Mouse (Mus musculus) heart, embryonic 15.5 days (tissue): ENCODE data around the gene Gm3526. TPM values are rescaled to one million over a fixed set of nuclear protein-coding genes. Genes with fewer than 3 reads are reported as not detected.
"Not testable (repeated sequence)": the region's sequence is repeated elsewhere in the genome, so short reads cannot be mapped to it uniquely, and the experiment has no call there.

Experiments
- ATAC-seq: fragments of 200-750 bp; cut with Nextera tagmentation; replicated peaks from 2 replicates; pipeline ENCODE4 v1.8.0; 2017; ENCODE audit warnings: low read depth, moderate TSS enrichment; ENCODE audit not compliant: insufficient number of reproducible peaks, insufficient read depth, low FRiP score
- H3K27ac ChIP-seq: fragments of 300-500 bp; sonication (generic); 2 replicates; pipeline ENCODE4 v1.5.1; 2015; ENCODE audit warnings: mild to moderate bottlenecking, inconsistent platforms
- H3K27me3 ChIP-seq: fragments of 300-500 bp; sonication (generic); 2 replicates; pipeline ENCODE4 v1.6.1; 2015; ENCODE audit warnings: inconsistent platforms
- H3K36me3 ChIP-seq: fragments of 300-500 bp; sonication (generic); 2 replicates; pipeline ENCODE4 v1.6.1; 2015; ENCODE audit warnings: mild to moderate bottlenecking, inconsistent platforms
- H3K4me1 ChIP-seq: fragments of 300-500 bp; sonication (generic); replicated peaks from 2 replicates; pipeline ENCODE4 v1.6.1; 2015; ENCODE audit warnings: inconsistent platforms
- H3K4me2 ChIP-seq: fragments of 300-500 bp; sonication (generic); 2 replicates; pipeline ENCODE4 v1.6.1; 2015; ENCODE audit warnings: inconsistent platforms, mild to moderate bottlenecking, moderate library complexity
- H3K4me3 ChIP-seq: fragments of 300-500 bp; sonication (generic); 2 replicates; pipeline ENCODE4 v1.5.1; 2015; ENCODE audit warnings: mild to moderate bottlenecking, inconsistent platforms
- H3K9ac ChIP-seq: fragments of 300-500 bp; sonication (generic); 2 replicates; pipeline ENCODE4 v1.6.1; 2015; ENCODE audit warnings: mild to moderate bottlenecking, inconsistent platforms
- H3K9me3 ChIP-seq: fragments of 300-500 bp; sonication (generic); replicated peaks from 2 replicates; pipeline ENCODE4 v1.6.1; 2016; ENCODE audit warnings: inconsistent platforms
- WGBS: fragments of 180-500 bp; shearing (Covaris S2); methylation state at CpG from one replicate; pipeline ENCODE4 v1.1.7; 2015; ENCODE audit warnings: mixed read lengths; 5-methylcytosine and 5-hydroxymethylcytosine counted together
- polyA plus RNA-seq: library from polyadenylated mRNA; unstranded; fragments of >200 nt; fragmentation: Nextera tagmentation; extraction: Ambion mirVana; gene quantifications from 2 replicates; pipeline ENCODE4 v1.2.1, GENCODE M21; 2015

Gene Gm3526
- polyA plus RNA-seq, result not detected in 2 replicates

GRCm38 (mm10) chr14:5260480-5260879 lies at the start of gene Gm3526:
Gene Gm3526 (minus strand): TSS chr14:5260580.
- no CpG with 5 or more reads among the region's 1 CpGs for WGBS
- not testable (repeated sequence) for H3K36me3 ChIP-seq, H3K27ac ChIP-seq

More at GRCm38 (mm10) chr14:5260480-5260879, at the start of gene Gm3526:
- not testable (repeated sequence) for H3K4me2 ChIP-seq, H3K9ac ChIP-seq, ATAC-seq, H3K4me3 ChIP-seq, H3K27me3 ChIP-seq, H3K4me1 ChIP-seq, H3K9me3 ChIP-seq

Other genes starting within 250 kb of the Gm3526 start
- gene Gm3298, start 244.7 kb downstream of the Gm3526 start, polyA plus RNA-seq, result not detected in 2 replicates
- gene 4930555G01Rik, start 210.0 kb downstream of the Gm3526 start, polyA plus RNA-seq, result not detected in 2 replicates
- gene Gm8281, start 189.5 kb downstream of the Gm3526 start, polyA plus RNA-seq, result 1.1 and 1.4 TPM in 2 replicates
- gene Gm8279, start 129.1 kb downstream of the Gm3526 start, polyA plus RNA-seq, result not detected in 2 replicates
- gene Gm3317, start 96.0 kb downstream of the Gm3526 start, polyA plus RNA-seq, result not detected in 2 replicates
- gene Gm8271, start 74.8 kb downstream of the Gm3526 start, polyA plus RNA-seq, result not detected in 2 replicates
- gene Gm3542, start 74.3 kb upstream of the Gm3526 start, polyA plus RNA-seq, result not detected in 2 replicates
- gene Gm3500, start 128.5 kb upstream of the Gm3526 start, polyA plus RNA-seq, result 0.08 TPM in 1 of 2 replicates, not detected in the other
- gene Gm3194, start 194.9 kb upstream of the Gm3526 start, polyA plus RNA-seq, result 0.19 and 0.23 TPM in 2 replicates
- not detected in 2 replicates for gene Gm8246, start 217.2 kb upstream of the Gm3526 start, polyA plus RNA-seq
- not detected in 2 replicates for gene Gm3187, start 223.6 kb upstream of the Gm3526 start, polyA plus RNA-seq
- gene Gm3488, start 241.1 kb upstream of the Gm3526 start, polyA plus RNA-seq, result 0.32 and 0.52 TPM in 2 replicates